Mouse (Mus musculus) adrenal gland, postnatal 25 days (tissue): ENCODE measurements around the gene Prpsap1. TPM values are rescaled to one million over a fixed set of nuclear protein-coding genes. Genes with fewer than 3 reads are reported as not detected.
"Not testable (repeated sequence)": the region's sequence is repeated elsewhere in the genome, so short reads cannot be mapped to it uniquely, and the experiment has no call there.

Source experiments
- DNase-seq: peaks from one replicate; pipeline ENCODE4 v3.0.0; 2021; ENCODE audit warnings: mixed read lengths
- total RNA-seq: library from RNA; stranded (reverse); gene quantifications from 2 replicates; pipeline ENCODE4 v1.2.3, GENCODE M21; 2021

Prpsap1 gene
- total RNA-seq, 1 experiment from 2014 or later = 112 TPM

GRCm38 (mm10) chr11:116515330-116516020, 21.5 kb upstream of the Prpsap1 start:
- no peak for DNase-seq

- no peak for DNase-seq
Observed at GRCm38 (mm10) chr11:116513531-116514038, 19.6 kb upstream of the Prpsap1 start.

GRCm38 (mm10) chr11:116512987-116513386, 19.0 kb upstream of the Prpsap1 start:
- no peak for DNase-seq

- no peak for DNase-seq
Observed at GRCm38 (mm10) chr11:116512154-116512553, 18.2 kb upstream of the Prpsap1 start.

- no peak for DNase-seq
Observed at GRCm38 (mm10) chr11:116511301-116511868, 17.4 kb upstream of the Prpsap1 start.

- DNase-seq = no peak
Observed at GRCm38 (mm10) chr11:116508689-116509088, 14.7 kb upstream of the Prpsap1 start.

- no peak for DNase-seq
Observed at GRCm38 (mm10) chr11:116506151-116506875, 12.3 kb upstream of the Prpsap1 start.

GRCm38 (mm10) chr11:116505573-116505972, 11.6 kb upstream of the Prpsap1 start:
- DNase-seq = no peak

GRCm38 (mm10) chr11:116504516-116504915, 10.5 kb upstream of the Prpsap1 start:
- no peak for DNase-seq

GRCm38 (mm10) chr11:116501005-116501746, 7.2 kb upstream of the Prpsap1 start:
- no peak for DNase-seq

GRCm38 (mm10) chr11:116499018-116499417, 5.0 kb upstream of the Prpsap1 start:
- no peak for DNase-seq

- no peak for DNase-seq
Observed at GRCm38 (mm10) chr11:116498596-116498995, 4.6 kb upstream of the Prpsap1 start.

GRCm38 (mm10) chr11:116497313-116497712, 3.3 kb upstream of the Prpsap1 start:
- DNase-seq = no peak

GRCm38 (mm10) chr11:116494474-116495174, 622 bp upstream of the Prpsap1 start:
- no peak for DNase-seq

GRCm38 (mm10) chr11:116493191-116493590, 811 bp downstream of the Prpsap1 start:
- DNase-seq = no peak

- not testable (repeated sequence) for DNase-seq
Observed at GRCm38 (mm10) chr11:116492507-116492906, 1.5 kb downstream of the Prpsap1 start.

GRCm38 (mm10) chr11:116491338-116491737, 2.7 kb downstream of the Prpsap1 start:
- no peak for DNase-seq

GRCm38 (mm10) chr11:116490232-116491107, 3.5 kb downstream of the Prpsap1 start:
- DNase-seq = peak; percentile 90

- no peak for DNase-seq
Observed at GRCm38 (mm10) chr11:116489771-116490231, 4.2 kb downstream of the Prpsap1 start.

- no peak for DNase-seq
Observed at GRCm38 (mm10) chr11:116488693-116489375, 5.2 kb downstream of the Prpsap1 start.
